Mouse (Mus musculus): ENCODE data around the gene Rassf8.

- TF ChIP-seq POLR2A (IDR thresholded peaks at IDR 0.05; ENCODE audit: insufficient read length, low read depth): no peak
- no peak for TF ChIP-seq TCF12 (IDR thresholded peaks at IDR 0.05; ENCODE audit: insufficient read depth, poor library complexity, severe bottlenecking)
- no peak for TF ChIP-seq MYOD1 (IDR thresholded peaks at IDR 0.05; ENCODE audit: control insufficient read depth in 1 of 3, insufficient read length in 2 of 3, low read depth in 2 of 3)
- TF ChIP-seq USF1 (IDR thresholded peaks at IDR 0.05; ENCODE audit: low read depth): no peak
- no peak for TF ChIP-seq MAX (IDR thresholded peaks at IDR 0.05; ENCODE audit: low read depth)
- TF ChIP-seq POLR2AphosphoS2 (IDR thresholded peaks at IDR 0.05; ENCODE audit: insufficient read length, low read depth): no peak
- no peak for TF ChIP-seq MYOG (IDR thresholded peaks at IDR 0.05; ENCODE audit: control insufficient read depth in 1 of 3, insufficient read depth in 1 of 3, insufficient read length in 2 of 3, low read depth in 2 of 3)
- TF ChIP-seq CEBPB (IDR thresholded peaks at IDR 0.05; ENCODE audit: insufficient read depth, poor library complexity, severe bottlenecking): no peak
- TF ChIP-seq SRF (IDR thresholded peaks at IDR 0.05; ENCODE audit: control insufficient read depth, insufficient read length, low read depth): no peak
- no peak for TF ChIP-seq E2F4 (IDR thresholded peaks at IDR 0.05; ENCODE audit: insufficient read depth)
- no peak for TF ChIP-seq TCF3 (IDR thresholded peaks at IDR 0.05; ENCODE audit: insufficient read length, low read depth)
- no peak for TF ChIP-seq REST (IDR thresholded peaks at IDR 0.05; ENCODE audit: insufficient read depth, insufficient read length)
Measured at GRCm38 (mm10) chr6:145810015-145810414, 63.5 kb downstream of the Rassf8 start.

Data from myocyte (in vitro differentiated cells).